Mouse (Mus musculus): ENCODE data around the gene Npvf.
A peak's percentile ranks its signal among the peaks of the same experiment; 100 is the strongest.
"Not testable (repeated sequence)": the region's sequence is repeated elsewhere in the genome, so short reads cannot be mapped to it uniquely, and the experiment has no call there.

Gene Npvf

DNA sequence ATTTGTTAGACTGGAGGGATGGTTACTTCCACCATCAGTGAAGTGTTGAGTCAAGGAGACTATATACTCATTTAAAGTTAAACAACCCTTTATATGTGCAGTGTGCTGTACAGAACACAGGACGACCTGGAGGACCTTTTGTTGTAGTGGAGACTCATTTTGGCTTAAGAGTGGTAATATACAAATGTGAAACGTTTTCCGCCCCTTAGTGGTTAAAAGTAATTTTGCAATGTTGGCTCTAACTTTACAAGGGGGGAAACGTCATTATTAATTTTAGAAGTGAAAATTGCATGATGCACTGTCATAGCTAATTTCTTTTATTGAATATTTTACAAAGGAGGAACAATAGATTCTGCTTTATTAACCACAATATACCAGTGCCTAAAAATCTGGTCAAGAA, 13.9 kb downstream of the Npvf start:
- DNase-seq (ENCODE audit: low read depth, low spot score) = no peak

DNA sequence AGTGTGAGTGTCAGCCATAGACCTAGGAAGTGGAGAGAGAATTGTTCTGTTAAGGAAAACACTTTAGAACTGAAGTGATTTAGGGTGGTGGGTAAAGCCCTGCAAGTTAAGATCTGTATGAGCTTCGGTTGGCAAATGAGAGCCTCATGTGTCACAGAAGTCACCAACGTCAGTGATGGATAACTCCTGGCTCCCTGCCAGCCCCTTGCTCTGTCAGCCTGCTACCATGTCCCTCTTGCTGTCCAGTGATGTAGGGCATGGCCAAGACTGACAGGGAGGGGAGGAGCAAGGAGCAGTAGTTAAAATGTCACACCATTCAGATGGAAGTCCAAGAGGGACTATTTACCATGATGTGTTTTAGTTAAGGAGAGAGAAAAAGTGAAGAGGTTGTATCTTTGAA, 14.6 kb downstream of the Npvf start:
- DNase-seq (ENCODE audit: low read depth, low spot score) = no peak

DNA sequence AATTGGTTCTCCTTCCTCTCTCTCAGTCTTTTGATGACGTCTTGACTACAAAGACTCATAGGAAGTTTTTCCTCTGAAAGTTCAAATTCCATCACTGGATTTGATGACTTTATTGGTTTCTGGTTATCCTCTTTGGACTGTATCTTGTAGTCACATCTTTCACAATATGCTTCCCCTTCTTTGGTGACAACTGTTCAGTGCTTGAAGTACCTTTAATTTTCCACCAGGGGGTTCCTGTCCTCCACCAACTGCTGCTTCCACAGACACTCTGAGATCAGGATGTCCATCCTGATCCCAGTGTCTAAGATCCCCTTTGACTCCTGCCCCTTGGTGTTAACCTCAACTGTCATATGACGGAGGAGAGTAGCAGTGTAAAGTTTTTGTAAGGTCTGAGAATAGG, 28.1 kb downstream of the Npvf start:
- DNase-seq (ENCODE audit: low read depth, low spot score) = not testable (repeated sequence)

DNA sequence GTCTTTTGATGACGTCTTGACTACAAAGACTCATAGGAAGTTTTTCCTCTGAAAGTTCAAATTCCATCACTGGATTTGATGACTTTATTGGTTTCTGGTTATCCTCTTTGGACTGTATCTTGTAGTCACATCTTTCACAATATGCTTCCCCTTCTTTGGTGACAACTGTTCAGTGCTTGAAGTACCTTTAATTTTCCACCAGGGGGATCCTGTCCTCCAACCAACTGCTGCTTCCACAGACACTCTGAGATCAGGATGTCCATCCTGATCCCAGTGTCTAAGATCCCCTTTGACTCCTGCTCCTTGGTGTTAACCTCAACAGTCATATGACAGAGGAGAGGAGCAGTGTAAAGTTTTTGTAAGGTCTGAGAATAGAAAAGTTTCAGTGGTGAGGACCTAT, 36.0 kb downstream of the Npvf start:
- peak; percentile 3 for DNase-seq (ENCODE audit: low read depth, low spot score)

DNA sequence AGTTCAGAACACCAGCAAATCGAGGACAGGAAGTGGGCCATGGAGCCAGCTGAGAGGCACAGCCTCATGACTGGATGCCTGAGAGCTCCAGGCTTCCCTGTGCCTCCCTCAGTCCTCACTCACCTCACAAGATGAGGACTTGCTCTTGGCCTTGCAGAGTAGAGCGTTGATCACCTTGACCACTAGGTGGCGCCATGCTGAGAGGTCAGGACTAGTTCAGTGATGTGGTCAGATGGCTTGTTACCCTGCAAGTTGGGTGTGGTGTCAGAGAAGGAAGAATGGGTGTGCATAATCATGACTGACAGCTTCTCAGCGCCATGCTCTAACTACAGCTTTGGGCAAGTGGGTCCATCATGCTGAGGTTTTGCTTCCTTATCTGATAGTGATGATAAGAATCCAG, 52.6 kb downstream of the Npvf start:
- DNase-seq (ENCODE audit: low read depth, low spot score) = peak; percentile 87
